In the genomic region with DNA sequence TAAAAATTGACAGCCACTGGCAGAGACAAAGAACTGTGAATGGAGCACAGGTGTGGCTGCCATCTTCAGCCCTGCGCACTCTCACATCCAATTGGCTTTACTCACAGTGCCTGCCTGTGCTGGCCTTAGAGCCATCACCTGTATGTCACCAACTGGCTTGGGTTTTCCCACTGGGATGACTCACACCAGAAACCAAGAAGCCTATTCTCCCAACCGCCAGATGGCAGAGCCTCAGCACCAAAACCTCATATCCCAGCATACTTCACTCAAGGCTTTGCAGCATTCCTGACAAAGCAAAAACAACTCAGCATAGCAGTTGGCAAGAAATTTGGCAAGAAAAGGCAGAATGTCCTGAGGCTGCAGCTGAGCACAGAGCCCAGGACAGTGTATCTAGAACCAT, we compare ENCODE assay signal across 13 mouse cellular contexts. TPM values are rescaled to one million over a fixed set of nuclear protein-coding genes. Genes with fewer than 3 reads are reported as not detected.
DNase-seq lines count a peak whose midpoint lies in the region; ATAC-seq and TF ChIP-seq lines count a peak whose summit lies in the region.
"Had no signal": no experiment of that assay in that cellular context is flagged by ENCODE, and none has a peak within 500 bp of the region (broad histone marks: within the 10 kb centered on the region; RNA-seq: fewer than 3 reads in every experiment).

No protein-coding gene starts in this region.

- peak overlapping the region; percentile 32; the same call in 1 of the 2 replicates for H3K27ac ChIP-seq in hindbrain, postnatal 0 days
- no peak overlapping the region for H3K27ac ChIP-seq in hindbrain, embryonic 11.5 days (ENCODE audit: low read depth, low read length)
- H3K27ac ChIP-seq: embryonic facial prominence, embryonic 15.5 days; neural tube, embryonic 13.5 days had no signal

- no peak overlapping the region for H3K4me2 ChIP-seq in hindbrain, postnatal 0 days (ENCODE audit: low read depth, low read length)
- H3K4me2 ChIP-seq in hindbrain, embryonic 11.5 days (replicated peaks; ENCODE audit: low read depth, low read length), result no peak overlapping the region
- H3K4me2 ChIP-seq: embryonic facial prominence, embryonic 15.5 days; lung, embryonic 14.5 days; neural tube, embryonic 13.5 days had no signal

- 74% methylated on average over 2 of the region's 2 CpGs for WGBS in hindbrain, postnatal 0 days
- 90% methylated on average over 2 of the region's 2 CpGs for WGBS in hindbrain, embryonic 11.5 days
- 88% methylated on average over 2 of the region's 2 CpGs for WGBS in lung, adult 2 months

- no peak overlapping the region for H3K4me3 ChIP-seq in hindbrain, postnatal 0 days (ENCODE audit: low read length)
- no peak overlapping the region for H3K4me3 ChIP-seq in hindbrain, embryonic 11.5 days (ENCODE audit: low read depth, low read length)
- no peak overlapping the region for H3K4me3 ChIP-seq in lung, adult 2 months (replicated peaks; ENCODE audit: extremely low read depth, low read depth, low read length)
- H3K4me3 ChIP-seq: embryonic facial prominence, embryonic 15.5 days; neural tube, embryonic 13.5 days had no signal

- no peak for ATAC-seq in hindbrain, postnatal 0 days
- ATAC-seq in hindbrain, embryonic 11.5 days (ENCODE audit: low FRiP score), result no peak
- no peak for ATAC-seq in Patski
- ATAC-seq: hindbrain, embryonic 16.5 days had no signal

- DNase-seq in hindbrain, postnatal 0 days (ENCODE audit: low spot score), result peak; percentile 31
- DNase-seq in hindbrain, embryonic 11.5 days (ENCODE audit: low spot score), result no peak
- peak; percentile 12 for DNase-seq in Patski (ENCODE audit: low read depth, low spot score)
- DNase-seq in cerebellum, adult 9-11 months, result peak; percentile 85
- peak; percentile 40 to 55 for DNase-seq in left cerebral cortex, adult 18-20 months (ENCODE audit: low spot score in 2 of 2)
- DNase-seq in embryo, embryonic 9.5 days (ENCODE audit: extremely low spot score), result no peak
- no peak for DNase-seq in lung, adult 2 months
- no peak for DNase-seq in embryo, embryonic 10 days (ENCODE audit: low spot score)
- DNase-seq: lung, embryonic 14.5 days; thymus, postnatal 14 days had no signal

- CTCF ChIA-PET in Patski (lab: Charles Lee), result no interaction called here

- H3K36me3 ChIP-seq in hindbrain, postnatal 0 days (ENCODE audit: insufficient read depth, low read length), result peaks cover 51% of the 10 kb centered on the region
- H3K36me3 ChIP-seq in hindbrain, embryonic 11.5 days (ENCODE audit: control insufficient read depth, insufficient read depth, low read length), result peaks cover 15% of the 10 kb centered on the region

- no peaks in the 10 kb centered on the region for H3K9me3 ChIP-seq in hindbrain, postnatal 0 days (ENCODE audit: low read length)
- H3K9me3 ChIP-seq in hindbrain, embryonic 11.5 days (ENCODE audit: control insufficient read depth, low read length), result no peaks in the 10 kb centered on the region
- H3K9me3 ChIP-seq: embryonic facial prominence, embryonic 15.5 days; neural tube, embryonic 13.5 days had no signal

- H3K4me1 ChIP-seq in hindbrain, postnatal 0 days (ENCODE audit: insufficient read depth, low read length), result no peaks in the 10 kb centered on the region
- H3K4me1 ChIP-seq in hindbrain, embryonic 11.5 days (replicated peaks; ENCODE audit: control insufficient read depth, insufficient read depth, low read length), result no peaks in the 10 kb centered on the region
- H3K4me1 ChIP-seq in lung, adult 2 months (ENCODE audit: control insufficient read depth, insufficient read depth, low read length), result no peaks in the 10 kb centered on the region
- H3K4me1 ChIP-seq: embryonic facial prominence, embryonic 15.5 days; neural tube, embryonic 13.5 days had no signal

- TF ChIP-seq CTCF in hindbrain, postnatal 0 days (IDR thresholded peaks at IDR 0.05; ENCODE audit: low read depth), result peak; percentile 53
- TF ChIP-seq CTCF in Patski (IDR thresholded peaks at IDR 0.05), result peak; percentile 54
- TF ChIP-seq CTCF in lung, adult 2 months (IDR thresholded peaks at IDR 0.05; ENCODE audit: insufficient read depth, low read length), result no peak

- TF ChIP-seq POLR2A in lung, adult 2 months (IDR thresholded peaks at IDR 0.05; ENCODE audit: borderline replicate concordance, extremely low read depth, low read depth, low read length), result no peak

- H3K27me3 ChIP-seq in hindbrain, postnatal 0 days (ENCODE audit: insufficient read depth, low read length), result no peaks in the 10 kb centered on the region
- no peaks in the 10 kb centered on the region for H3K27me3 ChIP-seq in hindbrain, embryonic 11.5 days (ENCODE audit: control insufficient read depth, insufficient read depth, low read length)
- H3K27me3 ChIP-seq in Patski, result no peaks in the 10 kb centered on the region
- H3K27me3 ChIP-seq: embryonic facial prominence, embryonic 15.5 days; neural tube, embryonic 13.5 days had no signal

- POLR2A ChIA-PET in Patski (lab: Charles Lee), result no interaction called here

- in situ Hi-C loops in Patski (cut with MboI; ENCODE audit: low pct_unique_long_range_greater_than_20kb), result no loop called here

- no peak overlapping the region for H3K9ac ChIP-seq in hindbrain, postnatal 0 days (replicated peaks; ENCODE audit: low read length)
- no peak overlapping the region for H3K9ac ChIP-seq in hindbrain, embryonic 11.5 days (ENCODE audit: low read depth, low read length)
- H3K9ac ChIP-seq: embryonic facial prominence, embryonic 15.5 days; lung, embryonic 14.5 days; neural tube, embryonic 13.5 days had no signal

RNA-seq across cellular contexts. Expression of a gene that starts 48.2 kb away (rescaled TPM):
- 194 and 277 TPM in 2 replicates for total RNA-seq in hindbrain, postnatal 0 days (2014; rRNA removed)
- 76.4 and 80.9 TPM in 2 replicates for polyA plus RNA-seq in hindbrain, postnatal 0 days (2015; fragmentation: Nextera tagmentation; extraction: Ambion mirVana)
- polyA plus RNA-seq in hindbrain, embryonic 11.5 days (2014; fragmentation: Nextera tagmentation; extraction: Ambion mirVana), result 132 and 164 TPM in 2 replicates
- polyA plus RNA-seq in Patski (2021), result 58.4 TPM
- 100 to 1,000 TPM; 140 to 151 TPM for total RNA-seq in left cerebral cortex, adult 18-20 months (2021)
- 15.5 and 28.1 TPM in 2 replicates for polyA plus RNA-seq in lung, adult 2 months (2012; rRNA removed)

RNA-seq across cellular contexts. Expression of a gene that starts 52.1 kb away (rescaled TPM):
- 3.2 and 5.7 TPM in 2 replicates for total RNA-seq in hindbrain, postnatal 0 days (2014; rRNA removed)
- polyA plus RNA-seq in hindbrain, postnatal 0 days (2015; fragmentation: Nextera tagmentation; extraction: Ambion mirVana), result 5.3 and 5.5 TPM in 2 replicates
- polyA plus RNA-seq in hindbrain, embryonic 11.5 days (2014; fragmentation: Nextera tagmentation; extraction: Ambion mirVana), result 12.3 and 13.7 TPM in 2 replicates
- 13.5 TPM for polyA plus RNA-seq in Patski (2021)
- total RNA-seq in left cerebral cortex, adult 18-20 months (2021), result 1 to 10 TPM; 6.5 to 6.9 TPM
- 3.6 and 4.7 TPM in 2 replicates for polyA plus RNA-seq in lung, adult 2 months (2012; rRNA removed)

RNA-seq across cellular contexts. Expression of a gene that starts 52.6 kb away (rescaled TPM):
- 20.2 and 33.6 TPM in 2 replicates for total RNA-seq in hindbrain, postnatal 0 days (2014; rRNA removed)
- 26.1 and 27.6 TPM in 2 replicates for polyA plus RNA-seq in hindbrain, postnatal 0 days (2015; fragmentation: Nextera tagmentation; extraction: Ambion mirVana)
- polyA plus RNA-seq in hindbrain, embryonic 11.5 days (2014; fragmentation: Nextera tagmentation; extraction: Ambion mirVana), result 61.8 and 69.9 TPM in 2 replicates
- polyA plus RNA-seq in Patski (2021), result 32.0 TPM
- 10 to 100 TPM; 45.6 to 49.8 TPM for total RNA-seq in left cerebral cortex, adult 18-20 months (2021)
- 18.9 and 26.5 TPM in 2 replicates for polyA plus RNA-seq in lung, adult 2 months (2012; rRNA removed)

Comparison
In these comparisons a context has a peak if more than half of its experiments do, and no peak if none do; other contexts are left out.
1. DNase-seq: peak in hindbrain, postnatal 0 days (single experiment), Patski (single experiment), cerebellum, adult 9-11 months (single experiment) and left cerebral cortex, adult 18-20 months (2 of 2); none in hindbrain, embryonic 11.5 days (single experiment), embryo, embryonic 9.5 days (single experiment), lung, adult 2 months (single experiment) and embryo, embryonic 10 days (single experiment).